Mouse (Mus musculus): Measurements from ENCODE around the gene Fam174a.
A peak's percentile ranks its signal among the peaks of the same experiment; 100 is the strongest.

Gene Fam174a

DNA sequence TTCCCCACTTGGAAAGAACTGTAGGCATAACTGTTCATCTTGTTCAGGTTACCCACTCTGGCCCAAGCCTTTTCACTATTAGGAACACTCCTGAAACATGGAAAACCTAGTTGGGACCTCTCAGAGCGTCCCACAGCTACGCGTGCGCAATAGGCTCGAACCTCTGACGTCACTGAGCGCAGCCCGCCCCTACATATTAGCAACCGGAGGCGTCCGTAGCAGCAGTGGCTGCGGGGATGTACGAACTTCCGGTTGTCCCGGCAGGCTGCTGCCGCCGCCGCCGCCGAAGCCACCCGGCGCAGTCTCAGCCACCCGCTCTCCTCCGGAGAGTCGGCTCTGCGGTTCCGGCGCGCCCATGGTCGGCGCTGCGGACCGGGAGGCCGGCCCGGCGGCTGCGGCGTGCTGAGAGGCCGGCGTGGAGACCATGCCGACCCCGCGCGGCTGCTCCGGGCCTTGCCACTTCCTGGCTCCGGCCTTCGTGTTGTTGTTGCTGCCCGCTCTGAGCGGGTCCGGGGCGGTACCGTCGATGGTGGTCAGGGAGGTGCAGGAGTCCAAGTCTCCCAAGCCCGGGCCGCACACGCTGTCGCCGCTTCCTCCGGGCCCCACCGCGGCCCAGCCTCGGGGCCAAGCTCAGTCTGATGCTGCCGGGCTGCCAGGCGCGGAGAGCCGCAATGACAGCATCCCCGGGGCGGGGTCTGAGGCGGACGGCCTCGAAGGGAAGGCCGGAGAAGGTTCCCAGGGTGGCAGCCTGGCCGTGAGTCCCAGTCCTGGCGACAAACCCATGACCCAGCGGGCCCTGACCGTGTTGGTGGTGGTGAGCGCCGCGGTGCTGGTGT, at the start of gene Fam174a:
Gene Fam174a, plus strand, starts transcription at position 231 of the 836 bp plus-strand sequence.
- DNase-seq (ENCODE audit: low read depth) = peak; percentile 76

DNA sequence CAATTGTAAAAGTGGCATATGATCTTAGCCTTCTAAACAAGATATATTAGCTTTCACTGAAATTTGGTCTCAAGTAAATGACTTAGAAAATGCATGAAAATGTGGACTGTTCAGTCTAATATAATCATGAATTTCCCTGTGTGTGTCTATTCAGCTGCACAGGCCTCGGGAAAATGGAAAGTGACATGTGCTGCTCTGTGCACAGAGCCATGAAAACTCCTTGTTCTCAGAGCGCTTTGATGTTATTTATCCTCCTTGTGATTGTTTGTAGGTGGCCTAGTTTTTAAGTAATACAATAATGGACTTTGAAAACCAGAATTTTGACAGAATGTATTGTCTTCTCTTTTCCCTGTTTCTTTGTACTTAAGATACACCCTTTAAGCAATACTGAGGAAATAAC, 49.6 kb upstream of the Fam174a start:
- DNase-seq (ENCODE audit: low read depth) = no peak

DNA sequence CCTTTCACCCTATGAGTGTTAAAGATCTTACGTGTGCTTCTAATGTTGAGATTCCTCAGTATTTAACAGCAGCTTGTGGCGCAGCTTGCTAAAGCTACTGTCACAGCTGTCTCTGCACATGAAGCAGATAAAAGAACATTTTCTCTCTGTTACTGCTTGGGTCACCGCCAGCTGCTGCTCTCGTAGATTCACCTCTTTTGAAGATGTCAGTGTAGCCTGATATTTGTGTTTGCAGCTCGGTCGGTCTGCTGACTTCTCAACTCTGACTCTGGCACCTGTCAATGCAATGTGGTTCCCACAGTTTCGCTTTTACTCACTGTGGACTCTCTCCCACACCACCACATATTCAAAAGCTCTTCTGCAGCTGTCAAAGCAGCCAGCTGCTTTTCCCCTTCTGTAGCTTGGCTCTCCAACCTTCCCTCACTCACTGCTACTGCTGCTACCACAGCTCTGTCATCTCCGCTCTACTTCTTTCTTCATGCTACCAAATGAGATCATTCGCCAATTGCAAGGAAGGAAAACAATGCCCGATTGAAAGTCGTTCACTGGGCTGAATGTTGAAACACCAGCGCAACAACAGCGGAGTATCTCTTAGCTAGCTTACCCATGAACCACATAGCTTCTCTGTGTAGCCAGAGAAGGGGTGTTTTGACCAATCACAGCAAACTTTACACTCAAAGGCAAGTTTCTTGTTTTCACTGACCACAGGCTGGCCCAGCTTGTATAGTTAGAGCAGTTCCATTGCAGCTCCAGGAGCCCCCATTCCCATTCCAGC, 45.3 kb upstream of the Fam174a start:
- no peak for DNase-seq (ENCODE audit: low read depth)

DNA sequence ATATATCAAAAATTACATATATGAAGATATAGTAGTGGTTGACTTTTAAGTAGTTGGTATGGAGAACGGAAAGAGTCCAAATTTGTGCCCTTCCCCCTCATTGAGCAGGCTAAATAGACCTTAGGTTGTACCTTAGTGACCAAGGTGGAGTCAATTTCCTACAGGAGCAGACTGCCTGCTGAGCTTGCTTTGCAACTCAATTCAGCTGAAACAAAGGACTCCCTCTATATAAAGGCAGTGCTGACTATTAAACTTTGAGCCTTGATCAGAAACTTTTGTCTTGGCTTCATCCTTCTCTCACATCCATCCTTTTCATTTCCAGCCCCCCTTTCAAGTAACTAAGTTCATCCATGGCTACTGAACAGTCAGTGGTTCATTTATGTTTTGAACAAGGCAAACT, 40.1 kb upstream of the Fam174a start:
- no peak for DNase-seq (ENCODE audit: low read depth)

DNA sequence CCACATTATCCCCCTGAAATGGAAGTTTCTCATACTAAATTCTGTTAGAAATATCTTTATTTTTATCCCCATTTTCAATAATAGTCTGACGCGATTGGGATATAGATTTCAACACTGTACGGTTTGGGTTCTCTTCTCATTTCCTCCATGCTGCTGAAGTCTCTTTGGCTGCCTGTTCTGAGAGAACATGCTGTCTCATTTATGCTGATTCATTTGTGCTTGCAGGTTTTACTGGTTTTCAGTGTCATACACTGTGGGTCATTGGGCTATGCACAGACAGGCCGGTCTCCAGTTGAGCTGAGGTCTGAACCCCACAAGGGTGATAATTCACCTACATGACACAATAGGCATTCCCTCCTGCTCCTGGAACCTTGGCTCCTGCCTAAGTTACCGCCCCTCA, 5.1 kb upstream of the Fam174a start:
- DNase-seq (ENCODE audit: low read depth) = no peak

DNA sequence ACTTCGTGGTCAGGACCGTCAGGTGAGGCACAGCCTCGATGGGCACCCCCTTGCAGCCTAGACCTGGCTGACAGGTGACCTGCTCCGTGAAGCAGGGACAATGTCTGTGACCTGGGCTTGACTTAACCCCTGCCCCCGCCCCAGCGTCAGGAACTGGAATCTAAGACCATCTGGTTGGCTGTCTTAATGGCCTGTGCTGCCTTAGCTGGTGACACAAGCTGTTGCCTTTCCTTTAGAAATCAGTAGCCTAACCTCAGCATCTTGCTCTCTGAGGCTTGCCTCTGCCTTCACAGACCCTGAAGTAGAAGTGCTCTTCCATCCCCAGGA, 769 bp downstream of the Fam174a start:
- DNase-seq (ENCODE audit: low read depth) = no peak

DNA sequence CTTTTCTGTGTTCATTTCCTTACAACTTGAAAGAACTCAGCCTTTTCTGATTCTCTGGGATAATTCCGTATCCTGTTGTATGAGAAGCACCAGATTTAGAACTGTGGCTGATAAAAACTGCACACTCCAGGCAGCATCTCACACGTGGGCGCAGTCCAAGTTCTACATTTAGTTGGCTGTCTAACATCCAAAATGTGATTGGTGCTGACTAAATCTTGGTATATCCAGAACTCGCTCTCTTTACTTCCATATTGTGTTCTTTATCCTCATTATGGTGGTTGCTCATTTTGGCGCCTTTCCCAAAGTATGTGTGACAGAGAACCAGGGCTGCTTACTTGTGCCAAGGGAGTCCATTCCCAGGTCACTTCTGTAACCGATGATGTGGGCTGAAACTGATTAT, 2.6 kb downstream of the Fam174a start:
- DNase-seq (ENCODE audit: low read depth) = no peak

DNA sequence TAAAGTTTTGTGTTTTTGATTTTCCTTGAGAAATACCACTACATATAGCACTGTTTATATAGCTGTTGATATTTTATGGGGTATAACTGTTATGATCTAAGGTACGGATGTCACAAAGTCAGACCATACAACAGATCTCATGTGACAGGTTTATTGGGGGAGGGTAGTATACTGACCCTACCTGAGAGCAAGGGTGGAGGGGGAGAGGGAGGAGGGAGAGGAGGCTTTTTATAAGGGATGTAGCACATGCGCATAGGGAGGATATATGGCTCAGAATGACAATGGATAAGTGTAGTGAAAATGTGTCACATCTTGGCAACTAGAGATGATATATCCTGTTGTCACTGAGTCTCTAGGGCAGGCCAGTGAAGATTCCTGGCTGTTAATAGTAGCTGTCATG, 8.8 kb downstream of the Fam174a start:
- no peak for DNase-seq (ENCODE audit: low read depth)

DNA sequence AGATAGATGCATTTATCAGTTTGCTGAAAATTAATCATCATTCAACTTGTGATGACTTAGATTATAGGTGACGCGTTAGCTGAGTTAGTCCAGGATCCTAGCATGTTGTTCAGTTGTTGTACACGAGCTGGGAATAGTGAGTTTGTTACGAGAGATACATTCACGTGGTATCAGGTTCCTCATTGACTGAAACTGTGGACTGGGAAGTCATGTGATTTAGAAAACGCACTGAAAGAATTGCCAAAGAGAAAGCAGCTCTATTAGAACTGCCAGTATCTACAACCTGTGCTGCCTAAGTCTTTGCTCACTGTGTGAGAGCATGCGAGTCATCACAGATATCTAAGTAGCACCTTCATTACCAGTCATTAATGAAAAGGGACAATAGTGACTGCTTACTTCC, 9.6 kb downstream of the Fam174a start:
- no peak for DNase-seq (ENCODE audit: low read depth)

DNA sequence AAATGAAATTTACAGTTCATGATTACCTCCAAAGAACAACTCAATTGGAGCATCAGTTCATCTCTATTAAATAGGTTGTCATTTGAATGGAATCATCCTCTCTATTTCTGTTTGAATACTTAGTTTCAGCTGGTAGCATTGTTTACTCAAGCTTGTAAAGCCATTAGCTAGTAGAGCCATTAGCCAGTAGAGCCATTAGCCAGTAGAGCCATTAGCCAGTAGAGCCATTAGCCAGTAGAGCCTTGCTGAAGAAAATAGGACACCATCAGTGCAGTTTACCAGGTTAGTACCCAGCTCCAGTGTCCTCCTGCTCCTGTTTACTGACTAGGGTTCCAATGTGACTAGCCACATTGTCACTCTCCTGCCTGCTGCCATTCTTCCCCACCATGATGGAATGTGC, 13.4 kb downstream of the Fam174a start:
- no peak for DNase-seq (ENCODE audit: low read depth)

DNA sequence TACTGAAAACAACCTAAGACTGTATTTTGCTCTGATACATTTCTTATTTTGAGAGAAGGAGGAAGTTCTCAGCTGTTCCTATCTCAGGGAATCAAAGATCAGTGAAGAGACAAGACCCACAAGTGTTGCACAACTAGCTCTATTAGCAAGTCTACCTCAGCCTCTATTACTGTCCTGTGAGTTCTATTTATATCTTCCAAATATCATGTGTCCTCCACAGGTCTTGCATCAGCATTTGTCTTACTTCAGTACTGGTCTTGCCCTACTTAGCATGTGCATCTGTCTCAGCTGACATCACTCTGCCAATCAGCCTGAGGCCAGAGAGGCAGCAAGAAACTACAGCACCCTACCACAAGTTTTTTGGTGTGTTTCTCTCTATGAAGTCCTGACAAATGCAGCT, 26.2 kb downstream of the Fam174a start:
- DNase-seq (ENCODE audit: low read depth) = no peak

DNA sequence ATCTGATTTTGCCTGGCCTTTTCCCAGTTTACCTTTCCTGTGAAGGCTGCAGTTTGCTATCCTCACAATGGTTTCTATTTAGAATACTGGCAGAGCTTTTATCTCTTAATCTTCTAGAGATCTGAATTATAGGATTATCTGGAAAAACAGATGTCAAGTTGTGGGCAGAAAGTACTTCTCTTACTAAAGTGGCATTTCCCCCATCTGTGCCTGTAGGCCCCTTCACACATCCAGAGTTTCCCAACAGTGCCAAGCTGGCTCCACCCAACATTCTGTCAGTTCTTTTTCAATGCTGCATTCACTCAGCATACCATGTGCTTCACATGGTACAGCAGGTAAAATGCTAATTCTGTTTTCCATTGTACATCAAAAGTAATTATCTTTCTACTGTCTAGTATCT, 28.8 kb downstream of the Fam174a start:
- no peak for DNase-seq (ENCODE audit: low read depth)

DNA sequence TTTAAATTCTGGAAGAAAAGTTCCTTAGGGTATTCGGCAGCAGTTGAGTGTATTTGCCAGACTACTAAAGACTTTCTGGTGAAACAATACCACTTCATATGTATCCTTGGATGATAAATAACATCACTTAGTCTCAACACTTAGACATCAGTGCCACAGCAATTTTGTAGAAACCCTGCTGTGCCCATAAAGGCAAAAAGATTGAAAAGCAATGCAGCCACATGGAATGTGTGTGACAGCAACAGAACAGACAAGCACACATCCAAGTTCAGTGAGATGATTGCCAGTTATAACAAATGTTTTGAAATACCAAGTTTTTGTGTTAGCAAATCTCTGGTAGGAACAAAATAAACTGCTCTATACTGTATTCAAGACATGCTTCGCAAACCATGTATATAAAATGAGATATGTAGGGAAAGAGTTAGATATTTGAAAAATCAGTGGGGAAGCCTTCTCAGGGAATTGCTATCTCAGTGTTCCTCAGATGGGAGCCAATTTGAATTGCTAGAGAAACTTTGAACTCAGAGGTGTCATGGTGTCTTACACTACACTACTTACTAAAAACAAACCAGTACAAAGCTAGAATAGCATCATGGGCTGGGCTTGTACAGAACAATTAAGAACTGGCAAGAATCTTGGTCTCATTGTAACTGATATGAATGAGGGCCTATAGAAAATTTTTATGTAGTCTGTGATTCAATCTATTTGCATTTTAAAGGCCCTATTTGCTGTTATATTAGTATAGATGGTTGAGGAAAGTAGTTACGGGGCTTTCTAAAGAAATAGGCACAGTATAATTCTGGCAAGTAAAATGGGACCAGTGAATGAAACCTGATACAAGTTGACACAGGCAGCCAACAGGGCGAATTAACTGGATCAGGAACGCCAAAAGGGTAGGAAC, 30.4 kb downstream of the Fam174a start:
- no peak for DNase-seq (ENCODE audit: low read depth)

DNA sequence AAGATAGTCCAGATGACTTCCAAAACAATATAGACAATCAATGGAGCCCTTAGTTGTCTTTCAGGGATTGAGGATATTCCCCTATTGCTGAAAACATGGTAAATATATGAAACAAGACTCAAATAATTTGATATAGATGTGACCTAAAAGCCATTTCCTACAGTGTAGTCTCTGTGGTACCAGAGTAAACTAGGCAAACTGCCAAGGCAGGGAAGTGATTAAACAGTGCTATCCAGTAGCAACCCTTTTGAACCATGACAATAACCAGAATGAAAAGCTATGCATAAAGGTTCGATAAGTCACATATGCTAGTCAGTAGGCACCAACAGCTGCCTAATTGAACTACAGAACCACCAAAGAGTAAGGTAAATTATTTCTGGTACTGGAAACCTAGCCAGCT, 40.7 kb downstream of the Fam174a start:
- DNase-seq (ENCODE audit: low read depth) = no peak

DNA sequence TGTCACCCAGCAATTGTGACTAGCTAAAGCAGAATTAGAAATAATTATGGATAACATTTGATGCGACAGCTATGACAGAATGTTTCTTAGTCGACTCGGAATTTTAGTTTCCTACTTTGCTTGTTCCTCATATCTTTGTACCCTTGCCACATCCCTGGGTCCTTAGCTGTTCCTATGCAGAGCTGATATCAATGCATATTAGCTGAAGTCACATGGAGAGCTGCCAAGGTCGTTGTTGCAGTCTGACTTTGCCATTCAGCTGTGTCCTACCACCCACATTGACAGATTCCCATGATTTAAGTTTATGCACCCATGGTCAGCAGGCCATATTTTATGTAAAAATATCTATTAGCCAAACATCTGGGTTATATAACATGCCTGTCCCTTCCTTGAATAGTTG, 43.5 kb downstream of the Fam174a start:
- no peak for DNase-seq (ENCODE audit: low read depth)

DNA sequence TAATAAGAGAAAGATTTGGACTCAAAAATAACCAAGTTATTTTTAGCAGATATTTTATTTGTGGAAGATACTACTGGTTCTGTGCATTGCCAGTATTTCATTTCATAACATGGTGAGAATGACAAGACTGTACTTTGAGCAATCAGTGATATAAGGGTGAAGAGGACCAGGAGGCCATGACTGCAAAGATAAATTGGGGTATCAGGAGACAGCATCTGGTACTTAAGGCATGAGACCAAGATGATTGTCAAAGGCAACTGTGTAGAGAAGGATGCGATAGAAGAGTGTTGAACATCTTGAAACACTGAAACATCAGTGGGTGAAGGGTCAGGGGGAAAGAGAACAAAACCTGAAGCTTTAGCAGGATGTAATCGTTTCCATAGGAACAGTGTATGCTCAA, 50.3 kb downstream of the Fam174a start:
- DNase-seq (ENCODE audit: low read depth) = no peak

DNA sequence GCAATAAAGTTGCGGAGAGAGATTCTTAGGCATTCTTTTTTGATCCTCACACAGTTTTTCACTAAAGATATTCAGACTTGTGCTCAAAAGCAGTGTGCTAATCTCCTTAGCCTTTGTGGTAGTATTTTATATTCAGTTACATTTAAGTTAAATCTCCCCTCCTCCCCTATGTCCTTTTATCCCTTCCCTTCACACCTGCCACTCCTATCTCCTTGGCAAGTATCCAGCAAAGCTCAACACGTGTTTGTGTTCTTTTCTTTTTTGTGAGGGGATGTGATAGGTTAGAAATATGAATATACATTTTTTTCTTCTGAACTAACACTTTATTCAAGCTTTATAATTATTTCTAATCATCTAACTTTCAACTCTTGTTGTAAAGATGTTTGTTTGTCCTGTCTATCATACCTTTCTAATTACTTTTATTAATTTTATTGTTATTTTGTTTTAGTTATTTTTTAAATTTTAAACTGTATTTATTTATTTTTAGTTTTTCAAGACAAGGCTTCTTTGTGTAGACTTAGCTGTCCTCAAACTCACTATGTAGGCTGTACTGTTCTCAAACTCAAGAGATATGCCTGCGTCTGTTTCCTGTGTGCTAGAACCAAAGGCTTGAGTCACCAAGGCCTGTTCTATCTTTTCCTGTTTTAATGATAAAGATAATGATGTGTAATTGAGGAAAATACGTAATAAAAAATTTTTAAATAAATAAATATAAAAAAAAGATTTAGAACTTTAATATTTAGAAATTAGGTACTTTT, 53.4 kb downstream of the Fam174a start:
- no peak for DNase-seq (ENCODE audit: low read depth)

DNA sequence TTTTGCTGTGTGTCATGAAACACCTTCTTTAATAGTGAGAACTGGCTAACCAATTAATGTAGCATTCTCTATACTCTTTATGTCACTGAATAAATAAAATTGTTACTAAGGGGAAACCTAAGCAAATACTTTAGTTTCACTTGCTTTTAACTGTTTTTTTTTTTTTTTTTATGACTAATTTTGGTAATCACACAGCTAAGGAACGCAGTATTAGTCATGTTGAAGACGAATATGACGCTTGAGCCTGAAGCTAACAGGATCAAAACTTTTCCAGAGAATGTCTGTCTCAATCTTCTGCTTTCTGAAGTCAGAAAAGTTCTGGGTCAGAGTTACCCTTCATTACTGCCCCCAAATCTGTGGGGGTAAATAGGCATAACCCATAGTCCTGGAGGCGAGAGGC, 54.3 kb downstream of the Fam174a start:
- no peak for DNase-seq (ENCODE audit: low read depth)

DNA sequence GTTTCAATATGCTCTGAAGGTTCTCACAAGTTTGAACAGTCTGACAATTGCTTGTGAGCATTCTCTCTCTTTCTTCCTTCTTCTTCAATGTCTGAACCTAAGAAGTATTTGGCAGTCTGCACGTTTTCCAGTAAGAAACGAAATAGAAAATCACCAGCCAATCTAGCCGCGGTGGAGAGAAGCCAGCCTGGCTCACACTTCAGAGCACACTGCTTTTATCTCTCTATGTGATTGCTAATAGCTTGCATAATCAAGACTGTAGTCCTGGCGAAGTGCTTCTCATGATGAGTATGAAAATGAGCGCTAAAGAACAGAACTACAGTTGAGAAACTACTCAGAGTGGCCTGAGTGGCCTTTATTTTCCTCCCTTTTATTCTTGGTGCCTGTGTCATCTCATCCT, 62.0 kb downstream of the Fam174a start:
- DNase-seq (ENCODE audit: low read depth) = no peak

DNA sequence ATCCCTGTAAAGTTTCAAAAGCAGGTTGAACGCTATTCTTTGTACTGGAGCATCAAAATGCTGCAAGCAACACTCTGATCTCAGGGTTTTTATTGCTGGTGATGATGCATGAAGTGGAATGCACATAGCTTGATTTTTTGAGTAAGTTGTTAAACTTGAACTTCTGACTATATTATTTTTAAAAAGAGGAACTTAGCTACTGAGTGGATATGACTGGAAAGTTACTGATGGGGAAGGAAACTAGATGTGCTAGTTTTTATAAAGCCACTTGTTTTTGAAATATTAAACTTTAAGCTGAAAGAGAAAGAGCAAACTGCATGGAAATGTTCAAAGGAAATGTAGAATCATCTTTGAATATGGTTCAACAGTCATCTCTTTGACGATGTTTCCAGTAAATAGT, 67.6 kb downstream of the Fam174a start:
- no peak for DNase-seq (ENCODE audit: low read depth)

Data from c-Kit-positive CD71-positive TER-119-negative erythroid progenitor cells, embryonic 14.5 days (primary cell).